8 mouse cellular contexts compared by ENCODE assay signal in genomic region chr5:127453580-127453979, GRCm38 (mm10).
A peak's percentile ranks its signal among the peaks of the same experiment; 100 is the strongest.
DNase-seq lines count a peak whose midpoint lies in the region; ATAC-seq lines count a peak whose summit lies in the region.

No protein-coding gene starts in this region.

- H3K9me3 ChIP-seq in hindbrain, embryonic 11.5 days (ENCODE audit: control insufficient read depth, low read length) = no peaks in the 10 kb centered on the region
- no peaks in the 10 kb centered on the region for H3K9me3 ChIP-seq in hindbrain, embryonic 16.5 days (ENCODE audit: control insufficient read depth, low read length)
- H3K9me3 ChIP-seq in forebrain, embryonic 15.5 days = no peaks in the 10 kb centered on the region

- no peaks in the 10 kb centered on the region for H3K36me3 ChIP-seq in hindbrain, embryonic 11.5 days (ENCODE audit: control insufficient read depth, insufficient read depth, low read length)
- H3K36me3 ChIP-seq in hindbrain, embryonic 16.5 days (ENCODE audit: control insufficient read depth, insufficient read depth, low read length) = no peaks in the 10 kb centered on the region
- no peaks in the 10 kb centered on the region for H3K36me3 ChIP-seq in forebrain, embryonic 15.5 days

- no peak overlapping the region for H3K4me2 ChIP-seq in hindbrain, embryonic 11.5 days (replicated peaks; ENCODE audit: low read depth, low read length)
- H3K4me2 ChIP-seq in hindbrain, embryonic 16.5 days (ENCODE audit: low read length) = no peak overlapping the region
- no peak overlapping the region for H3K4me2 ChIP-seq in forebrain, embryonic 15.5 days (replicated peaks)

- H3K9ac ChIP-seq in hindbrain, embryonic 11.5 days (ENCODE audit: low read depth, low read length) = no peak overlapping the region
- no peak overlapping the region for H3K9ac ChIP-seq in hindbrain, embryonic 16.5 days (ENCODE audit: low read depth, low read length)
- no peak overlapping the region for H3K9ac ChIP-seq in forebrain, embryonic 15.5 days (replicated peaks)

- H3K4me3 ChIP-seq in hindbrain, embryonic 11.5 days (ENCODE audit: low read depth, low read length) = no peak overlapping the region
- no peak overlapping the region for H3K4me3 ChIP-seq in hindbrain, embryonic 16.5 days (ENCODE audit: low read length)
- no peak overlapping the region for H3K4me3 ChIP-seq in forebrain, embryonic 15.5 days

- peak; percentile 62 for DNase-seq in hindbrain, embryonic 11.5 days (ENCODE audit: low spot score)
- peak; percentile 63 for DNase-seq in right cerebral cortex, postnatal 4 days
- no peak for DNase-seq in right cerebral cortex, postnatal 25 days
- DNase-seq in embryo, embryonic 10.5 days (ENCODE audit: low spot score) = peak; percentile 47
- peak; percentile 38 for DNase-seq in lung, postnatal 36 days
- DNase-seq in gastrocnemius, postnatal 4 days (ENCODE audit: low spot score in 2 of 2) = no peak

- no peaks in the 10 kb centered on the region for H3K27me3 ChIP-seq in hindbrain, embryonic 11.5 days (ENCODE audit: control insufficient read depth, insufficient read depth, low read length)
- H3K27me3 ChIP-seq in hindbrain, embryonic 16.5 days (replicated peaks; ENCODE audit: control insufficient read depth, insufficient read depth, low read length) = no peaks in the 10 kb centered on the region
- no peaks in the 10 kb centered on the region for H3K27me3 ChIP-seq in forebrain, embryonic 15.5 days

- no peak overlapping the region for H3K27ac ChIP-seq in hindbrain, embryonic 11.5 days (ENCODE audit: low read depth, low read length)
- H3K27ac ChIP-seq in hindbrain, embryonic 16.5 days (ENCODE audit: low read depth, low read length) = no peak overlapping the region
- no peak overlapping the region for H3K27ac ChIP-seq in forebrain, embryonic 15.5 days (replicated peaks)

- 31% methylated on average over 4 of the region's 4 CpGs for WGBS in hindbrain, embryonic 11.5 days
- WGBS in hindbrain, embryonic 16.5 days = 31% methylated on average over 4 of the region's 4 CpGs
- 33% methylated on average over 4 of the region's 4 CpGs for WGBS in forebrain, embryonic 15.5 days

- ATAC-seq in hindbrain, embryonic 11.5 days (ENCODE audit: low FRiP score) = no peak
- ATAC-seq in hindbrain, embryonic 16.5 days = no peak
- no peak for ATAC-seq in forebrain, embryonic 15.5 days (replicated peaks)

- H3K4me1 ChIP-seq in hindbrain, embryonic 11.5 days (replicated peaks; ENCODE audit: control insufficient read depth, insufficient read depth, low read length) = no peaks in the 10 kb centered on the region
- H3K4me1 ChIP-seq in hindbrain, embryonic 16.5 days (ENCODE audit: control insufficient read depth, insufficient read depth, low read depth, low read length) = no peaks in the 10 kb centered on the region
- H3K4me1 ChIP-seq in forebrain, embryonic 15.5 days = no peaks in the 10 kb centered on the region

Comparison
In these comparisons a context has a peak if more than half of its experiments do, and no peak if none do; other contexts are left out.
1. DNase-seq: peak in hindbrain, embryonic 11.5 days (single experiment), right cerebral cortex, postnatal 4 days (single experiment), embryo, embryonic 10.5 days (single experiment) and lung, postnatal 36 days (single experiment); none in right cerebral cortex, postnatal 25 days (single experiment) and gastrocnemius, postnatal 4 days (0 of 2).